Mouse (Mus musculus) lung, embryonic 16.5 days (tissue): ENCODE data around the gene Gm13762. TPM values are rescaled to one million over a fixed set of nuclear protein-coding genes. Genes with fewer than 3 reads are reported as not detected.
"Not testable (repeated sequence)": the region's sequence is repeated elsewhere in the genome, so short reads cannot be mapped to it uniquely, and the experiment has no call there.

Experiments used
- ATAC-seq: fragments of 200-750 bp; cut with Nextera tagmentation; 2 replicates; pipeline ENCODE4 v1.8.0; 2017; ENCODE audit warnings: low read depth, mild to moderate bottlenecking, moderate library complexity
- H3K27ac ChIP-seq: fragments of 300-500 bp; sonication (generic); 2 replicates; pipeline ENCODE4 v1.5.1; 2014; ENCODE audit warnings: mild to moderate bottlenecking, control low read depth, low read length
- H3K27me3 ChIP-seq: fragments of 300-500 bp; sonication (generic); 2 replicates; pipeline ENCODE4 v1.6.1; 2014; ENCODE audit warnings: low read depth, low read length, mixed read lengths; ENCODE audit not compliant: control insufficient read depth, insufficient read depth
- H3K36me3 ChIP-seq: fragments of 300-500 bp; sonication (generic); 2 replicates; pipeline ENCODE4 v1.6.1; 2014; ENCODE audit warnings: low read length; ENCODE audit not compliant: control insufficient read depth, insufficient read depth
- H3K4me1 ChIP-seq: fragments of 300-500 bp; sonication (generic); replicated peaks from 2 replicates; pipeline ENCODE4 v1.6.1; 2014; ENCODE audit warnings: low read length, mixed read lengths; ENCODE audit not compliant: control insufficient read depth, insufficient read depth
- H3K4me2 ChIP-seq: fragments of 300-500 bp; sonication (generic); 2 replicates; pipeline ENCODE4 v1.6.1; 2014; ENCODE audit warnings: low read depth, low read length, control low read depth
- H3K4me3 ChIP-seq: fragments of 300-500 bp; sonication (generic); 2 replicates; pipeline ENCODE4 v1.5.1; 2014; ENCODE audit warnings: mild to moderate bottlenecking, low read length, control low read depth
- H3K9ac ChIP-seq: fragments of 300-500 bp; sonication (generic); 2 replicates; pipeline ENCODE4 v1.6.1; 2014; ENCODE audit warnings: low read length, control low read depth
- H3K9me3 ChIP-seq: fragments of 300-500 bp; sonication (generic); 2 replicates; pipeline ENCODE4 v1.6.1; 2016; ENCODE audit warnings: low read length; ENCODE audit not compliant: control insufficient read depth
- WGBS: fragments of 180-500 bp; shearing (Covaris S2); extraction: QIAGEN DNeasy Blood & Tissue Kit; methylation state at CpG from one replicate; pipeline ENCODE4 v1.1.7; 2014; 5-methylcytosine and 5-hydroxymethylcytosine counted together
- polyA plus RNA-seq: library from polyadenylated mRNA; unstranded; fragments of >200 nt; fragmentation: Nextera tagmentation; extraction: Ambion mirVana; gene quantifications from 2 replicates; pipeline ENCODE4 v1.2.1, GENCODE M21; 2015

Gm13762 gene
- polyA plus RNA-seq, result not detected in 2 replicates

DNA sequence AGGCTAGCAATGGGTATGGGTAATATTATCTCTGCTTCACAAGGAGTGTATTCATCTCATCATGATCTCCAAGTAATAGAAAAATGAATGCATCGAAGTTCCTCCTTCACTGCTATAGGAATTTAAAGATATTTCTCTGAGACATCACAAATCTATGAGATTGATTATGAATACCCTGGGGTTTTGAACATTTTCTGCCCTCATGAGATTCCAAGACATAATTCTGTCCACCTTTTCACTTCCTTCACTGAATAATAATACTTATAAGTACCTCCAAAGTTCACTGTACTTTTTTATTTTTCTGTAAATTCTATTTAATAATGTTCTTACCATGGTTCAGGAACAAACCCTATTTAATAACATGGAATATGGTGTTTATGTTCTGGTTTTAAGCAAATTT lies at the start of gene Gm13762:
Gene Gm13762, minus strand, starts transcription at position 101 of the 400 bp plus-strand sequence.
- no peak for ATAC-seq
- H3K9ac ChIP-seq, result no peak within 1 kb of the TSS
- no peak within 1 kb of the TSS for H3K4me3 ChIP-seq
- WGBS, result 69% methylated on average over 1 of the region's 1 CpGs
- no peaks in the 10 kb centered on the region for H3K36me3 ChIP-seq
- H3K4me2 ChIP-seq, result no peak within 1 kb of the TSS
- H3K27ac ChIP-seq, result no peak within 1 kb of the TSS
- H3K4me1 ChIP-seq, result no peaks in the 10 kb centered on the region
- no peaks in the 10 kb centered on the region for H3K9me3 ChIP-seq
- H3K27me3 ChIP-seq, result no peaks in the 10 kb centered on the region

DNA sequence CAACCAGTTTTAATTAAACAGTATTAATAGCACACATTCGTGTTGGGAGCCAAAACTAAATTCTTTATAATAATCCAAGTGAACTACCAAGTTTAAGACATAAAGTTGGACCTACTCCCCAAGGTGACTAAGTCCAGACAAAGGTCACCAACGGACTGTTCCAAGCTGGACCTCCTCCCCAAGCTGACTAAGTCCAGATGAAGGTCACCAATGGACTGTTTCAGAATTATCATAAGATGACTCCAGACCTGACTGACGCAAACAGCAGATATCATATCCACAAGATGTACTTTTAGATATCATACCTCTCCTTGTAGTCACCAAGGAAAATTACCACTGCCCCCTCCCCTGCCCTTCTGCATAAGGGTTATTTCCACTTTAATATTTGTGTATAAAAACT lies 41.4 kb upstream of the Gm13762 start:
- not testable (repeated sequence) for H3K27me3 ChIP-seq, H3K9ac ChIP-seq, H3K4me2 ChIP-seq, H3K4me1 ChIP-seq, H3K36me3 ChIP-seq, H3K9me3 ChIP-seq, H3K4me3 ChIP-seq, H3K27ac ChIP-seq, ATAC-seq
- 60% methylated on average over 3 of the region's 3 CpGs for WGBS

DNA sequence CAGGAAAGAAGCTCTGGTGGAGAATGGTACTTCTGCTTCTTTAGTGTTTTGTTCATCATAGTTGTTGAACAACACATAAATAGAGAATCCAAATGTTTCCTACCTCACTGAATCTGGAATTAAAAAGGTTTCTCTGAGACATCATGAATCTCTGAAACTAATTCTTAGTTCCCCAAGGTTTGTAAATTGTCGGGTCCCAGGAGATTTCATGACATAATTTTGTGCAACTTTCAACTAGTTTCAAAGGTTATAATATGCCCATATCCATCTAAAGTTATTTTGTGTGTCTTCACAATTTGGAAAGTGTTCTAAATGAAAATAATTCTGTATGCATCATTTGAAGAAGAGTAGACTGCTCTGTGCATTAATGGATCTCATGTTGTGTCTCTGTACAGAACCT lies 38.2 kb upstream of the Gm13762 start, which contains the start of gene Olfr1216:
Gene Olfr1216, minus strand, starts transcription at position 101 of the 400 bp plus-strand sequence.
- Histone ChIP-seq H3K27ac (no peak within 1 kb of the TSS), H3K9me3 (no peaks in the 10 kb centered on the region)

DNA sequence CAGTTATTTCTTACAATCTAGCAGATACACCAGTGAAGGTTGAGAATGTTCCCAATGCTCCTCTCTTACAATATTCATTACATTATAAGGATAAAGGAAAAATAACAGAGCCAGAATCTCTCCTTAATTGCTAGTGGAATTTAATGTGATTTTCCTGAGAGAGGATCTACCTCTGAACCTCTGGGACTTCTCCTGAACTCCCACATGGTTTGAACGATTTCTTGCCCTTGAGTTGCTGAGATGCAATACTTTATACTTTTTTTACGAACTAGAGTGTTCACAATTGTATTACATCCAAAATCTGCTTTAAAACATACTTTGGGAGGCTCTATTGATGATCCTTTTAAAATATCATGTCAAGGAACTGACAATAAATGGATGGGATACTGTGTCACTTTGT lies 26.8 kb upstream of the Gm13762 start, which contains the start of gene Olfr1215:
Gene Olfr1215, minus strand, starts transcription at position 101 of the 400 bp plus-strand sequence.
- Histone ChIP-seq H3K4me1 (no peaks in the 10 kb centered on the region), H3K27ac (no peak within 1 kb of the TSS), H3K9ac (no peak within 1 kb of the TSS), H3K4me2 (no peak within 1 kb of the TSS), H3K36me3 (no peaks in the 10 kb centered on the region), H3K4me3 (no peak within 1 kb of the TSS), H3K9me3 (no peaks in the 10 kb centered on the region), H3K27me3 (no peaks in the 10 kb centered on the region)
- no peak for ATAC-seq
- 52% methylated on average over 2 of the region's 2 CpGs for WGBS

More for the DNA sequence above, 38.2 kb upstream of the Gm13762 start, which contains the start of gene Olfr1216:
- Histone ChIP-seq H3K36me3 (no peaks in the 10 kb centered on the region), H3K9ac (no peak within 1 kb of the TSS), H3K27me3 (no peaks in the 10 kb centered on the region), H3K4me2 (no peak within 1 kb of the TSS), H3K4me3 (no peak within 1 kb of the TSS), H3K4me1 (no peaks in the 10 kb centered on the region)
- no peak for ATAC-seq
- 69% methylated on average over 1 of the region's 1 CpGs for WGBS

DNA sequence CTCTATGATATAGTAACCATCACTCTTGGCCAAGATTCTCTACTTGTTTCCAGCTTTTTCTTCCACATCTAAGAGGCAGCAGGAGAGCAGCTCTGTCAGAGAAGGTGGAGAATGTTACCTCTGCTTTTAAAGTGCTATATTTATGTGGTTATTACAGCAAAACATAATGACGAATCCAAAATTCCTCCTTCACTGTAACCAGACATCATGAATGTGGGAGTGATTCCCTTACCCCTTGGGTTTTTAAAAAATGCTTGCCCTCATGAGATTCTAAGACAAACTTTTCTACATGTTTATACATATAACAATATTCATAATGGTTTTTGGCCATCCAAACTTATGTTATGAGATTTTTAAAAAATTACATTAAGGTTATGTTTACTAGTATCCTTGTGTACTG lies 12.5 kb upstream of the Gm13762 start, which contains the start of gene Olfr1214:
Gene Olfr1214, minus strand, starts transcription at position 101 of the 400 bp plus-strand sequence.
- no peak within 1 kb of the TSS for H3K27ac ChIP-seq
- no peaks in the 10 kb centered on the region for H3K9me3 ChIP-seq
- no peaks in the 10 kb centered on the region for H3K4me1 ChIP-seq
- H3K36me3 ChIP-seq, result no peaks in the 10 kb centered on the region
- H3K27me3 ChIP-seq, result no peaks in the 10 kb centered on the region
- no peak within 1 kb of the TSS for H3K4me2 ChIP-seq
- H3K9ac ChIP-seq, result no peak within 1 kb of the TSS
- ATAC-seq, result no peak
- 85% methylated on average over 1 of the region's 1 CpGs for WGBS
- no peak within 1 kb of the TSS for H3K4me3 ChIP-seq

DNA sequence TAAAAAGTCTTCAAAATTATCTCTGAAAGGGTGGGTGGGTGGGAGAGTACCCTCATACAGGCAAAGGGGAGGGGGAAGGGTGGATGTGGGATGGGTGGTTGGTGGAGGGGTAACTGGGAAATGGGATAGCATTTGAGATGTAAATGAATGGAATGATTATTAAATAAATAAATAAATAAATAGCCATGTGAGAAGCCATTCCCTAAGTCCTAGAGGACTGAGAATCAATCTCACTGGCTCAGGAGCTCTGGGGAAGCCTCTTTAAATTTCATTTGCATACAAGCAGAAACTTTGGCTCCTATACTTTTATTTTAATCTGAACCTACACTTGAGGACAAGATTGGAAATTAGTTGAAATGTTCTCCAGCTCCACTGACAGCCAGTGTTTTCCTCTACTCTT lies 26.4 kb downstream of the Gm13762 start, which contains the start of gene Olfr1212:
Gene Olfr1212, plus strand, starts transcription at position 301 of the 400 bp plus-strand sequence.
- H3K4me3 ChIP-seq, result no peak within 1 kb of the TSS
- no peaks in the 10 kb centered on the region for H3K9me3 ChIP-seq
- no peak within 1 kb of the TSS for H3K27ac ChIP-seq
- H3K4me2 ChIP-seq, result no peak within 1 kb of the TSS
- no peak for ATAC-seq
- no peak within 1 kb of the TSS for H3K9ac ChIP-seq
- no peaks in the 10 kb centered on the region for H3K27me3 ChIP-seq
- H3K36me3 ChIP-seq, result no peaks in the 10 kb centered on the region
- no peaks in the 10 kb centered on the region for H3K4me1 ChIP-seq

DNA sequence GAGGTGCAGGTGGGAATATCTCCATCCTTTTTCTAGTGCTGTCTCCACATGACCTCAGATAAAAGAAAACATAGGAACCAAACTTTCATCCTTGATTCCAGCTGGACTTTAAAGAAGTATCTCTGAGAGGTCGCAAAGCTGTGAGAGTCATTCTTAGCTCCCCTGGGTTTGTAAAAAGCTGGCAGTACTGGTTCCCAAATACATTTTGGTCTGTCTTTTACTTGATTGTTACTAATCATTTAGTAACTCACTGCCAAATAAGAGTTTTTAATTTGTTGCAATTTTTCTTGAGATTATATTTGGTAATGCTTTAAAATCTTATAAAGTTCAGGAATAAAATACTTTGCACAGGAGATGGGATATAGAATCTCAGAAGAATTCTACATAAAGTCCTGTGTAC lies 42.1 kb downstream of the Gm13762 start, which contains the start of gene Olfr1211:
Gene Olfr1211, minus strand, starts transcription at position 101 of the 400 bp plus-strand sequence.
- no peak within 1 kb of the TSS for H3K4me2 ChIP-seq
- no peak within 1 kb of the TSS for H3K4me3 ChIP-seq
- no peak within 1 kb of the TSS for H3K27ac ChIP-seq
- H3K4me1 ChIP-seq, result no peaks in the 10 kb centered on the region
- H3K27me3 ChIP-seq, result no peaks in the 10 kb centered on the region
- ATAC-seq, result no peak
- no peaks in the 10 kb centered on the region for H3K36me3 ChIP-seq
- 85% methylated on average over 1 of the region's 1 CpGs for WGBS
- H3K9me3 ChIP-seq, result no peaks in the 10 kb centered on the region
- H3K9ac ChIP-seq, result no peak within 1 kb of the TSS

Other genes with a start within 250 kb of the Gm13762 start
- gene Olfr1197, start 247.9 kb downstream of the Gm13762 start, polyA plus RNA-seq, result not detected in 2 replicates
- gene Olfr1198, start 228.9 kb downstream of the Gm13762 start, polyA plus RNA-seq, result not detected in 2 replicates
- not detected in 2 replicates for gene Olfr1199, start 219.8 kb downstream of the Gm13762 start, polyA plus RNA-seq
- gene Olfr1200, start 209.8 kb downstream of the Gm13762 start, polyA plus RNA-seq, result not detected in 2 replicates
- not detected in 2 replicates for gene Olfr1201, start 187.2 kb downstream of the Gm13762 start, polyA plus RNA-seq
- gene Olfr1202, start 165.8 kb downstream of the Gm13762 start, polyA plus RNA-seq, result not detected in 2 replicates
- not detected in 2 replicates for gene Olfr1205, start 150.5 kb downstream of the Gm13762 start, polyA plus RNA-seq
- gene Olfr1204, start 131.0 kb downstream of the Gm13762 start, polyA plus RNA-seq, result not detected in 2 replicates
- gene Olfr1206, start 117.0 kb downstream of the Gm13762 start, polyA plus RNA-seq, result not detected in 2 replicates
- gene Olfr1208, start 78.0 kb downstream of the Gm13762 start, polyA plus RNA-seq, result not detected in 2 replicates
- gene Olfr1209, start 65.1 kb downstream of the Gm13762 start, polyA plus RNA-seq, result not detected in 2 replicates
- not detected in 2 replicates for gene Olfr1211, start 42.2 kb downstream of the Gm13762 start, polyA plus RNA-seq
- not detected in 2 replicates for gene Olfr1212, start 26.3 kb downstream of the Gm13762 start, polyA plus RNA-seq
- not detected in 2 replicates for gene Olfr1214, start 12.4 kb upstream of the Gm13762 start, polyA plus RNA-seq
- gene Olfr1215, start 26.7 kb upstream of the Gm13762 start, polyA plus RNA-seq, result not detected in 2 replicates
- gene Olfr1216, start 38.1 kb upstream of the Gm13762 start, polyA plus RNA-seq, result not detected in 2 replicates
- gene Olfr1217, start 51.8 kb upstream of the Gm13762 start, polyA plus RNA-seq, result not detected in 2 replicates
- gene Olfr1218, start 80.9 kb upstream of the Gm13762 start, polyA plus RNA-seq, result not detected in 2 replicates
- gene Olfr1219, start 103.2 kb upstream of the Gm13762 start, polyA plus RNA-seq, result not detected in 2 replicates
- not detected in 2 replicates for gene Olfr1220, start 126.6 kb upstream of the Gm13762 start, polyA plus RNA-seq
- gene Olfr1221, start 137.0 kb upstream of the Gm13762 start, polyA plus RNA-seq, result not detected in 2 replicates
- gene Olfr1222, start 152.8 kb upstream of the Gm13762 start, polyA plus RNA-seq, result not detected in 2 replicates
- not detected in 2 replicates for gene Olfr1223, start 171.3 kb upstream of the Gm13762 start, polyA plus RNA-seq
- gene Olfr1224-ps1, start 183.8 kb upstream of the Gm13762 start, polyA plus RNA-seq, result not detected in 2 replicates
- not detected in 2 replicates for gene Olfr1225, start 194.4 kb upstream of the Gm13762 start, polyA plus RNA-seq
- not detected in 2 replicates for gene Olfr1226, start 219.8 kb upstream of the Gm13762 start, polyA plus RNA-seq